Comparison of ENCODE assay signal across 8 mouse cellular contexts in genomic region chr7:73589208-73589771, GRCm38 (mm10). TPM values are rescaled to one million over a fixed set of nuclear protein-coding genes. Genes with fewer than 3 reads are reported as not detected.
DNase-seq lines count a peak whose midpoint lies in the region; ATAC-seq and TF ChIP-seq lines count a peak whose summit lies in the region.

No protein-coding gene starts in this region.

- no peak overlapping the region for H3K4me3 ChIP-seq in forebrain, postnatal 0 days (ENCODE audit: low read depth, low read length)
- no peak overlapping the region for H3K4me3 ChIP-seq in kidney, embryonic 15.5 days (replicated peaks)

- peak overlapping the region; percentile 74 for H3K27ac ChIP-seq in forebrain, postnatal 0 days (ENCODE audit: low read depth, low read length)
- H3K27ac ChIP-seq in kidney, embryonic 15.5 days: peak overlapping the region; percentile 76

- H3K9me3 ChIP-seq in forebrain, postnatal 0 days (ENCODE audit: low read length): no peaks in the 10 kb centered on the region
- no peaks in the 10 kb centered on the region for H3K9me3 ChIP-seq in kidney, embryonic 15.5 days (replicated peaks)

- H3K4me1 ChIP-seq in forebrain, postnatal 0 days (ENCODE audit: insufficient read depth): peaks cover 10% of the 10 kb centered on the region; the same call in 1 of the 2 replicates
- H3K4me1 ChIP-seq in kidney, embryonic 15.5 days: peaks cover 53% of the 10 kb centered on the region

- H3K36me3 ChIP-seq in forebrain, postnatal 0 days (ENCODE audit: insufficient read depth): no peaks in the 10 kb centered on the region
- no peaks in the 10 kb centered on the region for H3K36me3 ChIP-seq in kidney, embryonic 15.5 days

- no peaks in the 10 kb centered on the region for H3K27me3 ChIP-seq in forebrain, postnatal 0 days (ENCODE audit: insufficient read depth, low read length)
- H3K27me3 ChIP-seq in kidney, embryonic 15.5 days: no peaks in the 10 kb centered on the region

- peak overlapping the region; percentile 34 for H3K4me2 ChIP-seq in forebrain, postnatal 0 days (ENCODE audit: low read depth)
- H3K4me2 ChIP-seq in kidney, embryonic 15.5 days: peak overlapping the region; percentile 22; the same call in 1 of the 2 replicates

- TF ChIP-seq CTCF in forebrain, postnatal 0 days (IDR thresholded peaks at IDR 0.05; ENCODE audit: low read depth): no peak

- 32% methylated on average over 14 of the region's 14 CpGs for WGBS in forebrain, postnatal 0 days
- 34% methylated on average over 14 of the region's 14 CpGs for WGBS in kidney, embryonic 15.5 days

- peak; percentile 46 for ATAC-seq in forebrain, postnatal 0 days
- ATAC-seq in kidney, embryonic 15.5 days (replicated peaks; ENCODE audit: low FRiP score): no peak

- peak; percentile 59 for DNase-seq in gastrocnemius, adult 18-20 months (ENCODE audit: low spot score)
- no peak for DNase-seq in gastrocnemius, postnatal 10 days
- DNase-seq in 3134 (ENCODE audit: extremely low read depth, insufficient read length, low spot score): peak; percentile 48
- peak; percentile 73 for DNase-seq in adrenal gland, adult 8-10 months
- peak; percentile 69 for DNase-seq in forebrain, postnatal 0 days
- DNase-seq in naive thymus-derived CD4-positive, alpha-beta T cell, adult 2 months (ENCODE audit: low read depth): peak; percentile 86
- DNase-seq in spleen, postnatal 4 days (ENCODE audit: low spot score in 2 of 2): no peak

- H3K9ac ChIP-seq in forebrain, postnatal 0 days: peak overlapping the region; percentile 31
- H3K9ac ChIP-seq in kidney, embryonic 15.5 days: no peak overlapping the region

RNA-seq across cellular contexts. Expression of gene Chd2, which starts 47.7 kb away (rescaled TPM):
- 10 to 100 TPM; 29.8 to 39.6 TPM for total RNA-seq in gastrocnemius, adult 18-20 months (2021)
- total RNA-seq in gastrocnemius, postnatal 10 days (2021): 10 to 100 TPM; 42.9 to 57.0 TPM
- 10 to 100 TPM; 38.6 to 65.5 (median 49.7) TPM for total RNA-seq in adrenal gland, adult 8-10 months (2022)
- 31.9 and 53.9 TPM in 2 replicates for total RNA-seq in forebrain, postnatal 0 days (2014; rRNA removed)
- polyA plus RNA-seq in forebrain, postnatal 0 days (2015; fragmentation: Nextera tagmentation; extraction: Ambion mirVana): 20.2 and 32.0 TPM in 2 replicates
- 56.6 and 61.7 TPM in 2 replicates for polyA plus RNA-seq in kidney, embryonic 15.5 days (2015; fragmentation: Nextera tagmentation; extraction: Ambion mirVana)

Comparison
In these comparisons a context has a peak if more than half of its experiments do, and no peak if none do; other contexts are left out.
1. DNase-seq: peak in gastrocnemius, adult 18-20 months (single experiment), 3134 (single experiment), adrenal gland, adult 8-10 months (single experiment), forebrain, postnatal 0 days (single experiment) and naive thymus-derived CD4-positive, alpha-beta T cell, adult 2 months (single experiment); none in gastrocnemius, postnatal 10 days (single experiment) and spleen, postnatal 4 days (0 of 2).